Mouse (Mus musculus): ENCODE data around the gene Gxylt1.
"Not testable (repeated sequence)": the region's sequence is repeated elsewhere in the genome, so short reads cannot be mapped to it uniquely, and the experiment has no call there.

Gene Gxylt1

GRCm38 (mm10) chr15:93274679-93275583 is at the start of gene Gxylt1:
TSS of gene Gxylt1 (minus strand) at chr15:93275179.
- peak; percentile 93 for DNase-seq (ENCODE audit: low read depth, low spot score)

- DNase-seq (ENCODE audit: low read depth, low spot score): no peak
These were observed 43.8 kb upstream of the Gxylt1 start for GRCm38 (mm10) chr15:93318781-93319180.

- DNase-seq (ENCODE audit: low read depth, low spot score): not testable (repeated sequence)
These were observed 35.3 kb upstream of the Gxylt1 start for GRCm38 (mm10) chr15:93310304-93310703.

GRCm38 (mm10) chr15:93298197-93298596 is 23.2 kb upstream of the Gxylt1 start:
- DNase-seq (ENCODE audit: low read depth, low spot score): no peak

GRCm38 (mm10) chr15:93294483-93294882 is 19.5 kb upstream of the Gxylt1 start:
- no peak for DNase-seq (ENCODE audit: low read depth, low spot score)

- no peak for DNase-seq (ENCODE audit: low read depth, low spot score)
These were observed 13.3 kb upstream of the Gxylt1 start for GRCm38 (mm10) chr15:93288321-93288720.

GRCm38 (mm10) chr15:93287628-93288027 is 12.6 kb upstream of the Gxylt1 start:
- no peak for DNase-seq (ENCODE audit: low read depth, low spot score)

- no peak for DNase-seq (ENCODE audit: low read depth, low spot score)
These were observed 10.3 kb upstream of the Gxylt1 start for GRCm38 (mm10) chr15:93285244-93285643.

- no peak for DNase-seq (ENCODE audit: low read depth, low spot score)
These were observed 9.3 kb upstream of the Gxylt1 start for GRCm38 (mm10) chr15:93284326-93284725.

- no peak for DNase-seq (ENCODE audit: low read depth, low spot score)
These were observed 8.4 kb upstream of the Gxylt1 start for GRCm38 (mm10) chr15:93283349-93283748.

GRCm38 (mm10) chr15:93276276-93276675 is 1.3 kb upstream of the Gxylt1 start:
- DNase-seq (ENCODE audit: low read depth, low spot score): no peak

GRCm38 (mm10) chr15:93275623-93276022 is 644 bp upstream of the Gxylt1 start:
- DNase-seq (ENCODE audit: low read depth, low spot score): no peak

- DNase-seq (ENCODE audit: low read depth, low spot score): no peak
These were observed 946 bp downstream of the Gxylt1 start for GRCm38 (mm10) chr15:93273788-93274678.

- no peak for DNase-seq (ENCODE audit: low read depth, low spot score)
These were observed 2.0 kb downstream of the Gxylt1 start for GRCm38 (mm10) chr15:93272948-93273347.

- DNase-seq (ENCODE audit: low read depth, low spot score): no peak
These were observed 4.6 kb downstream of the Gxylt1 start for GRCm38 (mm10) chr15:93270289-93270855.

- DNase-seq (ENCODE audit: low read depth, low spot score): no peak
These were observed 5.4 kb downstream of the Gxylt1 start for GRCm38 (mm10) chr15:93269572-93269971.

GRCm38 (mm10) chr15:93268001-93268400 is 7.0 kb downstream of the Gxylt1 start:
- no peak for DNase-seq (ENCODE audit: low read depth, low spot score)

GRCm38 (mm10) chr15:93267479-93267878 is 7.5 kb downstream of the Gxylt1 start:
- DNase-seq (ENCODE audit: low read depth, low spot score): no peak

- no peak for DNase-seq (ENCODE audit: low read depth, low spot score)
These were observed 8.6 kb downstream of the Gxylt1 start for GRCm38 (mm10) chr15:93266361-93266760.

GRCm38 (mm10) chr15:93265728-93266127 is 9.3 kb downstream of the Gxylt1 start:
- no peak for DNase-seq (ENCODE audit: low read depth, low spot score)

- no peak for DNase-seq (ENCODE audit: low read depth, low spot score)
These were observed 9.7 kb downstream of the Gxylt1 start for GRCm38 (mm10) chr15:93265231-93265630.

GRCm38 (mm10) chr15:93264221-93264620 is 10.8 kb downstream of the Gxylt1 start:
- no peak for DNase-seq (ENCODE audit: low read depth, low spot score)
